Comparison of ENCODE assay signal across 25 mouse cellular contexts in genomic region chr5:102892226-102892625, GRCm38 (mm10).
A peak's percentile ranks its signal among the peaks of the same experiment; 100 is the strongest.
DNase-seq lines count a peak whose midpoint lies in the region; ATAC-seq lines count a peak whose summit lies in the region.
"Had no signal": no experiment of that assay in that cellular context is flagged by ENCODE, and none has a peak within 500 bp of the region (broad histone marks: within the 10 kb centered on the region; RNA-seq: fewer than 3 reads in every experiment).

No protein-coding gene starts in this region.

- DNase-seq in adrenal gland, adult (ENCODE audit: inconsistent age in 2 of 2, low spot score in 1 of 2), result peak; percentile 39 to 83
- no peak for DNase-seq in adrenal gland, postnatal 4 days (ENCODE audit: low spot score in 2 of 2)
- peak; percentile 41 for DNase-seq in adrenal gland, postnatal 10 days
- DNase-seq in adrenal gland, postnatal 25 days, result peak; percentile 19
- no peak for DNase-seq in gastrocnemius, adult 18-20 months (ENCODE audit: low spot score)
- no peak for DNase-seq in embryo, embryonic 9.5 days (ENCODE audit: extremely low spot score)
- DNase-seq: B cell, adult 2 months; cerebellum, adult 11-12 months; cerebellum, adult 2 months; cerebellum, adult 9-10 months; cerebellum, postnatal 10 days; cerebellum, postnatal 25 days had no signal

- H3K4me2 ChIP-seq in kidney, embryonic 15.5 days, result no peak overlapping the region
- H3K4me2 ChIP-seq: embryonic facial prominence, embryonic 13.5 days; embryonic facial prominence, embryonic 15.5 days; forebrain, embryonic 12.5 days had no signal

- H3K27me3 ChIP-seq in kidney, embryonic 15.5 days, result no peaks in the 10 kb centered on the region
- H3K27me3 ChIP-seq: CH12.LX; embryonic facial prominence, embryonic 13.5 days; embryonic facial prominence, embryonic 15.5 days; forebrain, embryonic 12.5 days; Patski had no signal

- no peak overlapping the region for H3K9ac ChIP-seq in kidney, embryonic 15.5 days
- H3K9ac ChIP-seq: embryonic facial prominence, embryonic 13.5 days; embryonic facial prominence, embryonic 15.5 days; forebrain, embryonic 12.5 days had no signal

- H3K36me3 ChIP-seq in kidney, embryonic 15.5 days, result peaks cover 38% of the 10 kb centered on the region
- H3K36me3 ChIP-seq: forebrain, embryonic 10.5 days; forebrain, embryonic 12.5 days; G1E had no signal

- no peak overlapping the region for H3K4me3 ChIP-seq in kidney, embryonic 15.5 days (replicated peaks)
- H3K4me3 ChIP-seq: embryonic facial prominence, embryonic 13.5 days; embryonic facial prominence, embryonic 15.5 days; erythroblast, embryonic 14.5 days; forebrain, embryonic 10.5 days; forebrain, embryonic 12.5 days had no signal

- no peak for ATAC-seq in kidney, embryonic 15.5 days (replicated peaks; ENCODE audit: low FRiP score)
- ATAC-seq: activated CD4-positive, CD25-positive, alpha-beta regulatory T cell, adult 4 months; CD4-positive, CD25-positive, alpha-beta regulatory T cell, adult 4 months; forebrain, embryonic 14.5 days; forebrain, embryonic 16.5 days; Patski had no signal

- no peaks in the 10 kb centered on the region for H3K4me1 ChIP-seq in kidney, embryonic 15.5 days
- H3K4me1 ChIP-seq: embryonic facial prominence, embryonic 13.5 days; embryonic facial prominence, embryonic 15.5 days had no signal

- 93% methylated on average over 11 of the region's 11 CpGs for WGBS in kidney, embryonic 15.5 days

- no peak overlapping the region for H3K27ac ChIP-seq in kidney, embryonic 15.5 days
- H3K27ac ChIP-seq: embryonic facial prominence, embryonic 13.5 days; embryonic facial prominence, embryonic 15.5 days; forebrain, embryonic 10.5 days; forebrain, embryonic 12.5 days had no signal

- H3K9me3 ChIP-seq in kidney, embryonic 15.5 days (replicated peaks), result no peaks in the 10 kb centered on the region
- H3K9me3 ChIP-seq: embryonic facial prominence, embryonic 13.5 days; embryonic facial prominence, embryonic 15.5 days; forebrain, embryonic 12.5 days had no signal

Comparison
In these comparisons a context has a peak if more than half of its experiments do, and no peak if none do; other contexts are left out.
1. DNase-seq: peak in adrenal gland, adult (2 of 2), adrenal gland, postnatal 10 days (single experiment) and adrenal gland, postnatal 25 days (single experiment); none in adrenal gland, postnatal 4 days (0 of 2), gastrocnemius, adult 18-20 months (single experiment) and embryo, embryonic 9.5 days (single experiment).